Mouse (Mus musculus): ENCODE measurements around the gene Grxcr1.

Grxcr1 gene

GRCm38 (mm10) chr5:68087174-68087573 lies 55.5 kb downstream of the Grxcr1 start:
- no peak for DNase-seq (ENCODE audit: low spot score)

DNA sequence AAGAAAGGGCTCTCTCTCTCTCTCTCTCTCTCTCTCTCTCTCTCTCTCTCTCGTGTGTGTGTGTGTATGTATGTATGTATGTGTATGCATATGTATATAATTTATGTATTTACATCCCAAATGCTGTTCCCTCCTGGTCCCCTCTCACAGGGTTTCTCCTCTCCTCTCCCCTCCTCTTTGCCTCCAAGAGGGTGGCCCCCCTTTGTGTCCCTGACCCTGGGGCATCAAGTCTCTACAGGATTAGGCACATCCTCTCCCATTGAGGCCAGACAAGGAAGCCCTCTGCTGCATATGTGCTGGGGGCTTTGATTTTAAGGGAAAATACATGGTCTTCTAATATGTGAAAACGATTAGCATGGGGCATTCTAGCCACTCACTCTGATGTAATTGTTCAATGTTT lies 61.5 kb downstream of the Grxcr1 start:
- no peak for DNase-seq (ENCODE audit: low spot score)

DNA sequence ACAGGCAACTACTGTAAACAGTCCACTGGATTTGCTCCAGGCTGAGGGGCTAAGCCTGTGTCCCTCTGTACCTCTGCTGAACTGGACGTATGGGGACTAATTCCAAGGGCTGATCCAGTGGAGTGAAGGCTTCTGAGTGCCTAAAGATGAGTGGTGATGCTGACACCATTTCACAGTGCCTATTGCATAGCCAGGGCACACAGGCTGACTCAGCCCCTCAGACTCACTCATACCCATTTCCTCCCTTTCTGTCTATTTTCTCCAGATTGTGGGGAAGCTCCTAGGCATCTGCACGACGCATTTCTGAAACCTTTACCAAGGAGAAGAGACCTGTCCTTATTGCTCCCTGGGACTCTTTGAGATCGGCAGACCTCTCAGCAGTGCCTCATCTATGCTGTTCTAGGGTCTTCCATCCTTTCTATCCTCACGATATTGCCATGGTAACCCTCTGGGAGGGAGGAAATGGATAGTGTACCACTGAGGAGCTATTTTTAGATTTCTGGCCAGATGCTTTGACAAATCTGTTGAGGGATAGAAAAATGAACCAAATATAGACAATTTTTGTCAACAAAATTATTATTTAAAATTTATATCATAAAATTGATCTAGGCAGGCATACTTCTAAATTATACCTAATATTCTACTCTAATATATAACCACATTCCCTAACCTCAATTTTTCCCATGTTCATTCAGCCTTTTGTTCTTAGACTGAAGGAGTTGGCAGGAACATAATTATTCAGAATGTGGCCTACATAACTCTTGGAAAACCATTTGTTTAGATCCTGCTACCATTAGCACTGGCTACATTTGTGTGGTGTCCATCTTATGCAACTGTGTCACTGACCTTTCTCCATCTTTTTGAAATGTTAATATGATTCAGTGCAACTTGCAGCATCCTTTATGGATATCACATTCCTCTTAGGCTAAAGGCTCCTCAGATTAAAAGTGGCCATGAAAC lies 66.3 kb downstream of the Grxcr1 start:
- no peak for DNase-seq (ENCODE audit: low spot score)

DNA sequence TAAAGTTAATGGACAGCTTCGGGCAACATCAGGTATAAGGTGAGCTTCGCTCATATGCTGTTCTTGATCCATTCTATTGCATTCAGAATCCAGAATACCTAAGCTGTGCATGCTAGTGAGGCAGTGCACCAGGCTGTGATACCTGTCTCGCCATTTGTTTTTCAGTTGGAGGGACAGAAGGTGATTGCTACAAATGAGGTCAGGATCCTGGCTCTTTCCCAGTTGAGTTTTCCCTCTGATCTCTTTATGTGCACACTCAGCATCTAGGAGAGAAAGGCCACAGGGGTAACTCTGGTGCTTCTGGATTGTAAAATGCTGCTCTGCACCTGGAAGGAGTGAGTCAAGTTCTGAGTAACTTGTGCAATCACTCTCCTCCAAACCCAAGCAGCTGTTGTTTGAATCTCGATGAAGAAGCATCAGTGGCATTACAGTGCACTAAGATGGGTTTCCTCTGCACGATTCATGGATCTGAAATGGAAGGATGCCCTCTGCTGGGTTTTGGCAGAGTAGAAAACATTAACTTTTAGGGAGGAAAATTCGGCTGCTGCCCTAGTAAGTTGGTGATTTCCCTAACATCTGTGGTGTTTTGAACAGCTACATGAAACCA lies 80.9 kb downstream of the Grxcr1 start:
- no peak for DNase-seq (ENCODE audit: low spot score)

DNA sequence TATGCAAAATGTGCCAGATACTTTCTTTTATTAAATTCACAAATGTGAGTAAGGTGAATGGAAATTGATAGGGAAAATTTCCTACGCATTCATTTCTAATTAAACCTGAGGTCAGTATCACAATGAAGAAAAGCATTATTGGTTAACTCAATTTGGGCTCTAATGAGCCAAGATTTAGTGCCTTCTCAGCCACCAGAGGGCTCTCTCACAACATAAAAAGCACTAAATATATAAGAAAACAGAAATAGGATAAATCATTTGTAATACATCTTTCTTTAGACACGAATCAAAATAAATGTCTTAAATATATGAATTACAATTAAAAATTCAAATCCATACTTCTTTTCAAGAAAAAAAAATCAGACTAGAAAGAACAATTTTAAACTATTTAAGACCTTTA lies 89.2 kb downstream of the Grxcr1 start:
- DNase-seq (ENCODE audit: low spot score): no peak

DNA sequence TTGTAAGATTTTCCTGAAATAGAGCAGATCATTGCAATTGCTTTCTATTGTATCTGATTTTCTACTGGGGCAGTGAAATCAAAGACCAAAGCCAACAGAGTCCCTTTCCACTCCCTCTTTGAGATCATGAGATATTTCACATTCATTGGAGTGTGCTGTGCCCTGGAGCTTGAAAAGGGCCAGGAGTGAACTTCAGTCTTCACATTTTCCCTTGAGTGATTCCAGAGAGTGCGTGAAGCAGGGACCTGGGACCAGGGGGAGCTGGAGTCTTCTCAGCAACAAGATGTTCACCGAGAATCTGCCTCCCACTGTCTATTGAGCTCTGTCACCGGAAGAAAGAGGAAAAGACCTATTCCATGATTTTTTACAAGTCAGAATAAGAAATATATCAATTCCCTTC lies 91.2 kb downstream of the Grxcr1 start:
- DNase-seq (ENCODE audit: low spot score): no peak

DNA sequence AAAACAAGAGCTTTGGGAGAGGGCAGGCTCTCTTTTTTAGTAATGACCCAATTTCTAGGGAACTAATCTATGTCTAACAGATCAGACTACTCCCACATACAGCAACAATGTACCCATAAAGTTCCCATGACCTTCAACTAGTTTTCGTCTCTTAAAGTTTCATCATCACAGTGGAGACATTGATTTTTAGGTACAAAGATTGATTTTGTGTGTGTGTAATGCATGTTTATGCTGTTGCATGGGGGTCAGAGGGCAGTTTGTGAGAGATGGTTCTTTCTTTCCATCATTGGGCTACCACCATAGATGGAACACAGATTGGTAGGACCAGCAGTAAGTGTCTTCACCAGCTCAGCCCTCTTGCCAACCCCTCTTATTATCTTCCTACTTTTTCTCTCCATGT lies 93.8 kb downstream of the Grxcr1 start:
- no peak for DNase-seq (ENCODE audit: low spot score)

DNA sequence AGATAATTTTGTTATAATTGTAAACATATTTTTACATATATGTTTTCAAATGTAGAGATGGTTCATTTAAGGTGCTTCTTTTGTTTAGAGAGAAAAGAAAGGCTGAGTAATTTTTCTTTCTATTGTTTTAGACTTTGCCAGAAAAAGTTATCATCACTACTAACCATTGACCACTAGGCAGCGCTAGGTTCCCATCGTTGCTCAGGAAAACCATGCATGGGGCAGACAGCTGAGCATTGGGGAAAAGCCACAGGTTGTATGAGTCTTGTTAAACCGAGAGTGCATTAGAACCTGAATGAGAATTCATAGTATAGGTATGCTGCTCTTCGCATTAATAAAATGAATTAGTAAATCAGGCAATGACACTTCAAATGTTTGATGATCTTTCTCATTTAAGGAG lies 96.8 kb downstream of the Grxcr1 start:
- no peak for DNase-seq (ENCODE audit: low spot score)

- no peak for DNase-seq (ENCODE audit: low spot score)
Measured at GRCm38 (mm10) chr5:68128821-68129608, 97.4 kb downstream of the Grxcr1 start.

DNA sequence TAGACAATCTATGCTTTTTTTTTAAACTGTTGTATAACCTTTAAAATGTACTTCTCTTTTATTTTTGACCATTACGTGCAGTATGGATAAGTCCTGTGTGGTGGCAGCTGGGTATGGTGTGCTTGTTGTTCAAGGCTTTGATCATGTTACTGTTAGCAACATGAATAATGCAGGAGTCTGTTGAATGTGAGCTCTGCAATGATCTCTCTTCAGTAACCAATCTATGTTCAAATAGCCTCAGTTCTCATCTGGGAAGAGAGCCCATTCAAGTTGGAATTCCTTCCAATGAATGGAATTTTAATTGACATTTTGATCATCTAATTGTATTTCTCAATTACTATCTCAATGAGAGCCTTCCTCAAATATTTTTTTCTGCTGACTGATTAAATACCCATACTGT lies 115.2 kb downstream of the Grxcr1 start:
- DNase-seq (ENCODE audit: low spot score): no peak

DNA sequence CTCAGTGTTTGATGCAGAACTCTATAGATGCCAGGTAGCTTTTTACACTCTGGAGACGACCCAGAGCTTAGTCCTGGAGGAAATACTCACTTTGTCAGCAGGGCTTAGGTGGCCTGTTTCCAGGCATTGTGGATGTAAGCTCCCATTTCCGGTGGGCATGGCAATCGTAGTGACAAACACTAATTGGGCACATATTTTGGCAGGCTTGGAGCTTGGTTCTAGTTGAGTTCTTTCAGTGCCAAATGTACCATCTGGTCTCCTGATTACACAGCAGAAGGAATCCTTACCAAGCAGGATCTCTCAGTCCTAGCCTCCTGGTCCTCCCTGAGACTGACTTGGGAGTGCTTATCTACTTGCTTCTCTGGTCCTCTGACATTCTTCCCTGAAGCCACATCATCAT lies 118.3 kb downstream of the Grxcr1 start:
- DNase-seq (ENCODE audit: low spot score): no peak

DNA sequence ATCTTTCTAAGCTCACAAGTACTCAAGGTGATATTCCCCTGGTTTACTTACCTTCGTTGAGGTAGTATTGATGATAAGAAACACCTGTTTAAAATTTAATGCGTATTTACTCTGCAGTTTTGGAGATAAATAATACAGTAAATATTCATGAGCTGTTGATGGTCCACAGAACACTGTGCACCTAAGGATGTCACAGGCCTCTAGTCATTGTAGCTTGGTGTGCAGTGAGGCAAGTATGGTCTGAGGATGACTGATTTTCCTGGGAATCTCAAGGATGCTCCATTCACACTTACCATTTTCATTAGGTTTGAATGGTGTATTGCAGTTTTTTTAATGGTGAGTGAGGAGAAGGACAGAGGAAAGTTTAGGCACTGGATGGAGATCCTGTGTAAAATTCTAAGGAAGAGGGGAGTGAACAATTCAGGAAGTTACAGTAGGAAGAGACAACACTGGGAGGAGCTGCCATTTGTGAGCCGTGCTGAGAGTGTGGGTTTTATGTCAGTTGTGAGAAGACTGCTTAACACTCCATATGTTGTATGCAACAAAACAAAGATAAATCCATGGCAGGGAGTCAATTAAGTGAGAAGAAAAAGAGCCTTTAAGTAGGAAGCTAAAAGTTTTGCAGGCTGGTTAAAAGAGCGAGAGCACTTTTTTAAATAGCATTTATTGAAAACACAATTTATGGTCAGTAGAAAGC lies 118.9 kb downstream of the Grxcr1 start:
- DNase-seq (ENCODE audit: low spot score): no peak

DNA sequence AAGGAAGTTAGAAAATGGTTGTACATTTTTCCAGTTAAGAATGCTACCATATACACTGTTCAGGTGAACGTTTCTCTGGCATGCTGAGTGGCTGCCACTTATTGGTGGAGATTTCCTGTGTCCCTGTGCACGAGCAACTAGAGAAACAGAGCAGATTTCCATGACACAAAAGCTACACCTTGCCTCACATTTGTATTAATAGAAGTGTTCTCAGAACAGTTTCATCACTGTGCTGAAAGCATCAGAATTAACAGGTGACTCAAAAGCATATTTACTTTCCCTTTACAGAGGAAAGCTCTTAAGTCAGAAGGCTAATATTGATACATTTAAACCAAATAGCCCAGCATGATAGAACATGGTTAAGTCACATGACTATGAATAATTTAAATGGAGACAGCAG lies 130.9 kb downstream of the Grxcr1 start:
- no peak for DNase-seq (ENCODE audit: low spot score)

GRCm38 (mm10) chr5:68165954-68166353 lies 134.3 kb downstream of the Grxcr1 start:
- no peak for DNase-seq (ENCODE audit: low spot score)

All from yolk sac, embryonic 10.5 days (tissue).